Mouse (Mus musculus) gastrocnemius, adult 2 months (tissue): ENCODE results near the gene Ubald1. TPM values are rescaled to one million over a fixed set of nuclear protein-coding genes. Genes with fewer than 3 reads are reported as not detected.

Source experiments
- DNase-seq: peaks from one replicate; pipeline ENCODE4 v3.0.0; 2022
- H3K27ac ChIP-seq: fragments of 200-600 bp; 2 replicates; pipeline ENCODE4 v1.8.1; 2022; ENCODE audit warnings: mild to moderate bottlenecking
- H3K4me3 ChIP-seq: fragments of 200-600 bp; 2 replicates; pipeline ENCODE4 v1.8.1; 2022; ENCODE audit warnings: mild to moderate bottlenecking, moderate library complexity
- CTCF ChIP-seq: fragments of 200-600 bp; IDR thresholded peaks from 2 replicates; pipeline ENCODE4 v1.8.1; 2022; ENCODE audit warnings: antibody characterized with exemption, mild to moderate bottlenecking, moderate library complexity
- intact Hi-C: fragments of 180-260 bp; cut with DNase I; formaldehyde crosslinking; loops from one replicate; pipeline ENCODE4 v1.15.1; 2025
- total RNA-seq, 2 experiments: library from RNA; stranded (reverse); gene quantifications; 2 replicates each; pipeline ENCODE4 v1.2.3; 2021

The Ubald1 gene
- total RNA-seq, 2 experiments from 2014 or later = 30.3 to 44.8 TPM

- DNase-seq = no peak
- intact Hi-C loops = no loop called here
- no peak overlapping the region for H3K4me3 ChIP-seq
- no peak overlapping the region for H3K27ac ChIP-seq
- TF ChIP-seq CTCF = no peak
Measured at GRCm38 (mm10) chr16:4827639-4828038, 52.5 kb downstream of the Ubald1 start.

Other genes starting within 250 kb of the Ubald1 start
- gene Vasn, start 240.4 kb downstream of the Ubald1 start, total RNA-seq = 1 to 10 TPM; 4.8 to 6.0 TPM
- 100 to 1,000 TPM in 1 of 2 experiments, 10 to 100 TPM in 1; 86.4 to 110 TPM for gene Dnaja3, start 240.3 kb downstream of the Ubald1 start, total RNA-seq
- gene Coro7, start 200.5 kb downstream of the Ubald1 start, total RNA-seq = 10 to 100 TPM; 12.1 to 13.6 TPM
- gene Nmral1, start 161.0 kb downstream of the Ubald1 start, total RNA-seq = 1 to 10 TPM; 2.6 to 3.7 TPM
- 10 to 100 TPM; 35.4 to 43.6 TPM for gene Hmox2, start 154.0 kb downstream of the Ubald1 start, total RNA-seq
- 10 to 100 TPM; 69.3 to 82.9 TPM for gene Cdip1, start 90.0 kb downstream of the Ubald1 start, total RNA-seq
- not detected for gene 4930562C15Rik, start 44.9 kb downstream of the Ubald1 start, total RNA-seq
- gene Mgrn1, start 5.9 kb upstream of the Ubald1 start, total RNA-seq = 10 to 100 TPM; 53.5 to 66.1 TPM
- 10 to 100 TPM; 10.5 to 13.7 TPM for gene Nudt16l1, start 58.4 kb upstream of the Ubald1 start, total RNA-seq
- 10 to 100 TPM; 12.8 to 16.7 TPM for gene Anks3, start 83.9 kb upstream of the Ubald1 start, total RNA-seq
- gene Sept12, start 117.5 kb upstream of the Ubald1 start, total RNA-seq = not detected
- gene Smim22, start 127.0 kb upstream of the Ubald1 start, total RNA-seq = not detected
- gene Rogdi, start 133.2 kb upstream of the Ubald1 start, total RNA-seq = 1 to 10 TPM; 5.2 to 7.4 TPM
- 10 to 100 TPM; 33.1 to 33.7 TPM for gene Glyr1, start 169.5 kb upstream of the Ubald1 start, total RNA-seq
- gene Ubn1, start 169.7 kb upstream of the Ubald1 start, total RNA-seq = 10 to 100 TPM; 24.7 to 25.4 TPM